Mouse (Mus musculus) intestine, embryonic 14.5 days (tissue): ENCODE results near the gene Cspg4. TPM values are rescaled to one million over a fixed set of nuclear protein-coding genes. Genes with fewer than 3 reads are reported as not detected.

Source experiments
- ATAC-seq: fragments of 200-750 bp; cut with Nextera tagmentation; replicated peaks from 2 replicates; pipeline ENCODE4 v1.8.0; 2017; ENCODE audit warnings: low read depth, moderate number of reproducible peaks, moderate TSS enrichment, moderate library complexity; ENCODE audit not compliant: low FRiP score, low TSS enrichment
- DNase-seq: peaks from one replicate; pipeline ENCODE4 v3.0.0-alpha.2; 2018; ENCODE audit warnings: low spot score
- H3K27ac ChIP-seq: fragments of 300-500 bp; sonication (generic); 2 replicates; pipeline ENCODE4 v1.5.1; 2014; ENCODE audit warnings: low read depth, mild to moderate bottlenecking, control low read depth
- H3K27me3 ChIP-seq: fragments of 300-500 bp; sonication (generic); replicated peaks from 2 replicates; pipeline ENCODE4 v1.6.1; 2014; ENCODE audit warnings: low read length, control low read depth; ENCODE audit not compliant: control insufficient read depth, insufficient read depth
- H3K36me3 ChIP-seq: fragments of 300-500 bp; sonication (generic); 2 replicates; pipeline ENCODE4 v1.6.1; 2014; ENCODE audit warnings: low read length, control low read depth; ENCODE audit not compliant: control insufficient read depth, insufficient read depth
- H3K4me1 ChIP-seq: fragments of 300-500 bp; sonication (generic); replicated peaks from 2 replicates; pipeline ENCODE4 v1.6.1; 2014; ENCODE audit warnings: low read length, control low read depth, mixed read lengths; ENCODE audit not compliant: control insufficient read depth, insufficient read depth
- H3K4me2 ChIP-seq: fragments of 300-500 bp; sonication (generic); 2 replicates; pipeline ENCODE4 v1.6.1; 2014; ENCODE audit warnings: low read length
- H3K4me3 ChIP-seq: fragments of 300-500 bp; sonication (generic); 2 replicates; pipeline ENCODE4 v1.5.1; 2014; ENCODE audit warnings: low read depth, low read length, control low read depth, mixed read lengths
- H3K9ac ChIP-seq: fragments of 300-500 bp; sonication (generic); 2 replicates; pipeline ENCODE4 v1.6.1; 2014; ENCODE audit warnings: mild to moderate bottlenecking, low read length
- H3K9me3 ChIP-seq: fragments of 300-500 bp; sonication (generic); 2 replicates; pipeline ENCODE4 v1.6.1; 2016; ENCODE audit warnings: low read length, control low read depth; ENCODE audit not compliant: control insufficient read depth
- WGBS: fragments of 180-500 bp; shearing (Covaris S2); extraction: QIAGEN DNeasy Blood & Tissue Kit; methylation state at CpG from one replicate; pipeline ENCODE4 v1.1.7; 2014; 5-methylcytosine and 5-hydroxymethylcytosine counted together
- polyA plus RNA-seq: library from polyadenylated mRNA; unstranded; fragments of >200 nt; fragmentation: Nextera tagmentation; extraction: Ambion mirVana; gene quantifications from 2 replicates; pipeline ENCODE4 v1.2.1, GENCODE M21; 2014

Cspg4 gene
- polyA plus RNA-seq, 1 experiment from 2014 or later = 17.6 TPM

DNA sequence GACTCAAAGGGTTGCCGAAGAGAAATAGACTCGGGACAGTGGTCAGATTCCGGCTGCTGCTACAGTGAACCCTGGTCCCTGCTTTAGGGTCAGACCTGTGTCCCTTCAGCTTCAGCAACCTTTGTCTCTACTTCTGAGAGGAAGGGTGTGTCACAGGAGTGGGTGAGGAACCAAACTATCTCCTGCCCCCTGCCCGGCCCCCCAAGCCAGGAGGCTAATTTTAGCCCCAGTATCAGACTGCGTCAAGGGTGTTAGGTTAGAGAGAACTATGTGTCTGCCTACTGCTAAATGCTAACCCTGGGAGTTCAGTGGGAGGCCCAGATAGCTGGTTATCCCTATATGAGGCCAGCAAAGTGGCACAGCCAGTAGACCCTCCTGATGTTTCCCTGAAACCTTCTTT, 29.7 kb upstream of the Cspg4 start:
- Histone ChIP-seq H3K36me3 (no peaks in the 10 kb centered on the region), H3K27me3 (no peaks in the 10 kb centered on the region), H3K4me1 (no peaks in the 10 kb centered on the region), H3K4me2 (no peak overlapping the region), H3K9ac (no peak overlapping the region), H3K4me3 (no peak overlapping the region), H3K9me3 (no peaks in the 10 kb centered on the region), H3K27ac (no peak overlapping the region)
- no peak for DNase-seq
- no peak for ATAC-seq
- WGBS = 79% methylated on average over 5 of the region's 5 CpGs

GRCm38 (mm10) chr9:56840721-56841120, 24.1 kb upstream of the Cspg4 start:
- H3K9me3 ChIP-seq = no peaks in the 10 kb centered on the region
- H3K27me3 ChIP-seq = no peaks in the 10 kb centered on the region
- H3K4me3 ChIP-seq = no peak overlapping the region
- no peaks in the 10 kb centered on the region for H3K36me3 ChIP-seq
- peaks cover 15% of the 10 kb centered on the region; the same call in 1 of the 2 replicates for H3K4me1 ChIP-seq
- 86% methylated on average over 5 of the region's 5 CpGs for WGBS
- ATAC-seq (no peak), DNase-seq (no peak)
- no peak overlapping the region for H3K27ac ChIP-seq
- H3K4me2 ChIP-seq = no peak overlapping the region
- H3K9ac ChIP-seq = no peak overlapping the region

DNA sequence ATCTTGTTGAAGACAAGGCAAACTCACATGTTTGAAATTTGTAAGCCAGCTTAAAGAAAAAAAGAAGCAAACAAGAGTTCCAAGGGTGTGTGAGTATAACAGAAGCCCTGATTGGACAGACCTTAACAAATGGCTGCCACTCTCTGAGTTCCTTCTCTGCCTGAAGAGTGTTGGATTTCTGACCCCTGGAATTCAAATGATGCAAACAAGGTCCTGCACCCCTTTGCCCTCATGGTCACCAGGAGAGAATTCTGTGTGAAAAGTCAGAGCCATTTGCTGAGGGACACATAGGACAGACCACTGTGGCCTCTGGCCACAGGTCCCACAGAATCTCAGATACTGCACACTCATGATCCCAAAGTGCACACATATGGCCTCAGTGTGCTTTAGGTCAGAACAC, 23.0 kb upstream of the Cspg4 start:
- Histone ChIP-seq H3K9me3 (no peaks in the 10 kb centered on the region), H3K4me1 (peaks cover 15% of the 10 kb centered on the region; the same call in 1 of the 2 replicates), H3K9ac (no peak overlapping the region), H3K27me3 (no peaks in the 10 kb centered on the region), H3K4me2 (no peak overlapping the region), H3K4me3 (no peak overlapping the region), H3K36me3 (no peaks in the 10 kb centered on the region), H3K27ac (no peak overlapping the region)
- ATAC-seq (no peak), DNase-seq (no peak)

- no peak for ATAC-seq
- H3K36me3 ChIP-seq = no peaks in the 10 kb centered on the region
- 14% methylated on average over 3 of the region's 3 CpGs for WGBS
- no peak overlapping the region for H3K27ac ChIP-seq
- no peak overlapping the region for H3K4me2 ChIP-seq
- no peak overlapping the region for H3K4me3 ChIP-seq
- peaks cover 15% of the 10 kb centered on the region; the same call in 1 of the 2 replicates for H3K4me1 ChIP-seq
- DNase-seq = no peak
- no peaks in the 10 kb centered on the region for H3K27me3 ChIP-seq
- H3K9ac ChIP-seq = no peak overlapping the region
- H3K9me3 ChIP-seq = no peaks in the 10 kb centered on the region
Measured at GRCm38 (mm10) chr9:56842303-56842719, 22.5 kb upstream of the Cspg4 start.

DNA sequence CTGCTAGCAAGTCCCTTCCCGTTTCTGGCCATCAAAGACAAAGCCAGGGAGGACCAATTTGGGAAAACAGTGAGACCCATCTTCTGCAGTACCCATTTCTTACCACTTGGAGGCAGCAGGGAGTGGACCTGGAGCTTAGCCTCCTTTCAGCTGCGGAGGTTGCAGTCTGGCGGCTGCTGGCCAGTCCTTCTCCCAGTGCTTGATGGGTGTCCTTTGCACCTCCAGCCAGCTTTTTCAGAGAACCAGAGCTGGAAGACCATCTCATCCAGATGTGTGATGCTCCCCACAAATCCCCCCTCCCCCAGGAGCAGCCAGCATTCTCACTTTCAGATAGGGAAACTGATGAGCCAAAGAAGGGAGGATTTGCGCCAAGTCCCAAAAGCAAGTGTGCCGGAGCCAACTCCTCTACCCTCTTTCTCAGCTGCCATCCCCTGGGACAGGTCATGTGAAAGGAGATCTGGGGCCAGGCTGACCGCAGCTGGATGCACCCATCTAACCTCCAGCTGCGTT, 21.1 kb upstream of the Cspg4 start:
- Histone ChIP-seq H3K9me3 (no peaks in the 10 kb centered on the region), H3K9ac (no peak overlapping the region), H3K27me3 (no peaks in the 10 kb centered on the region), H3K4me2 (no peak overlapping the region), H3K27ac (peak overlapping the region; percentile 28), H3K4me1 (peaks cover 15% of the 10 kb centered on the region; the same call in 1 of the 2 replicates), H3K4me3 (no peak overlapping the region), H3K36me3 (no peaks in the 10 kb centered on the region)
- ATAC-seq (peak; percentile 24; the same call in 1 of the 2 replicates), DNase-seq (peak; percentile 88)
- 23% methylated on average over 7 of the region's 7 CpGs for WGBS

DNA sequence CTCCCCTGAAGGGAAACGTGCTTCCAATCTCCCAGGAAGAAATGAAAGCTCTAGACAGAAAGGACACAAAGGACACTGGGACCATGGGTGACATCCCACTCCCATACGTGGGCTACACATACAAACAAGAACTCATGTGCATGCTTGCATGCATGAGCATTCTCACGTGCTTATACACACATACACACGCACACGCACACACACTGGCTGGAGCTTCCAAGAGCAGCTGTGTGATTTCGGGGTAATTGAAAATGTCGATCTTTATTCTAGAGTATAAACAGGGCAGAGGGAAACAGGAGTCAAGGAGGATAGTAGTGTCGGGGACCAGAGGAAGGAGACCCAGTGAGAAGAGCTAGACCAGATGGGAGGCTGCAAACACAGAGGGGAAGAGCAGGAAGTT, 20.2 kb upstream of the Cspg4 start:
- H3K4me2 ChIP-seq = peak overlapping the region; percentile 18; the same call in 1 of the 2 replicates
- no peaks in the 10 kb centered on the region for H3K36me3 ChIP-seq
- no peaks in the 10 kb centered on the region for H3K9me3 ChIP-seq
- 37% methylated on average over 8 of the region's 8 CpGs for WGBS
- H3K9ac ChIP-seq = no peak overlapping the region
- DNase-seq = no peak
- H3K4me3 ChIP-seq = no peak overlapping the region
- peak overlapping the region; percentile 28 for H3K27ac ChIP-seq
- peak; percentile 28; the same call in 1 of the 2 replicates for ATAC-seq
- peaks cover 15% of the 10 kb centered on the region; the same call in 1 of the 2 replicates for H3K4me1 ChIP-seq
- no peaks in the 10 kb centered on the region for H3K27me3 ChIP-seq

DNA sequence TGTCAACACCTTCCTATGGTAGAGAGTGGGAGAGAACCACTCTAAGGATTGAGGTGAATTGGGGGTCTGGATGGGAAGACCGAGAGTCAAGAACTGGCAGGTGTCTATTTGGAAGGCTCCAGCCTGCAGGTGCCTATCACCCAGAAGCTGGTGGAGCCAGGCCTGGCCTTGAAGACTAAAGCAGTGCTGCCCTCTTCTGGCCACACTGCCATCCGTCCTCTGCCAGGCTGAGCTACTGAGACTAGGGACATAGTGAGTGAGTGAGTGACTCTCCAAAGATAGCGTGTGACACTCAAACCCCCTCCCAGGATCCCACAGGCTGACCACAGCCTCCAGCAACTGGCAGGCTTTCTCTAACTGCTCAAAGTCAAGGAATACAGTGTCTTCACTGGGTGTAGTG, 17.3 kb upstream of the Cspg4 start:
- no peak overlapping the region for H3K4me2 ChIP-seq
- no peaks in the 10 kb centered on the region for H3K27me3 ChIP-seq
- H3K9ac ChIP-seq = no peak overlapping the region
- H3K9me3 ChIP-seq = no peaks in the 10 kb centered on the region
- H3K36me3 ChIP-seq = no peaks in the 10 kb centered on the region
- ATAC-seq (no peak), DNase-seq (peak; percentile 83)
- WGBS = 16% methylated on average over 3 of the region's 3 CpGs
- H3K27ac ChIP-seq = no peak overlapping the region
- H3K4me3 ChIP-seq = no peak overlapping the region
- peaks cover 25% of the 10 kb centered on the region for H3K4me1 ChIP-seq

DNA sequence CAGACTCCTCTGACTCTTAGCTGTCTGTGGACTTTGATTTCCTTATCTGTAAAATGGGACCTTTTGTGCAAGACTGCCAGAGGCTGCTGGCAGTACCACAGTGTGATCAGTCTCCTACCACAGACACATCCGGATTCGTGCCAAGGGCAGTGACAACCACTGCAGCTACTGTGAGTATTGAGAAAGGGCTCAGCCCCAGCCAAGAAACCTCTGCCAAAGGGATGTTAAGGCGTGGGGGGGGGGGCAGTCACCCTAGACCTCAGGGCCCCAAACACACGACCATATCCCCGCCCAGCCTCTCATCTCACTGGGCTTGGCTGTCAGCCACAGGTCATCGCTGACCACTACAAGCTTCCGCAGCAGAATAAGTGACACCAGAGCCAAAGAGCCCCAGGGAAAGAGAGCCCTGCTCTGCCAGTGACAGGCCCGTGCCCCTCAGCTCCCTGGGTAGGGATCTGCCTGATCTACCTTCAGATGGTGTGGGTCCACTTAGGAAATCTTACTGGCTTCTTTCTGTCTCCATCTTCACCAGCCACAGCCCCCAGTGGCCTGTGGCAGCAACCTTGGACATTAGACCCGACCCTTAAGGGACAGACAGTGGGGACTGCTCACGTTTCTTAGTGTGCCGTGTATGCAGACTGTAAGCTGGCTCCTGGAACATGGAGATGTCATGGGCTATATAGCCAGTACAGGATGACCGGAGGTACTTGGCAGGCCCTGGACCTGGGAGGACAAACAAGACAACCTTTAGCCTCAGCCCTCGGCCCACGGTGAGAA, 14.5 kb upstream of the Cspg4 start:
- H3K27me3 ChIP-seq = no peaks in the 10 kb centered on the region
- DNase-seq (no peak), ATAC-seq (no peak)
- H3K27ac ChIP-seq = no peak overlapping the region
- H3K36me3 ChIP-seq = no peaks in the 10 kb centered on the region
- 82% methylated on average over 14 of the region's 14 CpGs for WGBS
- H3K4me3 ChIP-seq = no peak overlapping the region
- no peak overlapping the region for H3K9ac ChIP-seq
- peaks cover 15% of the 10 kb centered on the region for H3K4me1 ChIP-seq
- no peaks in the 10 kb centered on the region for H3K9me3 ChIP-seq
- H3K4me2 ChIP-seq = no peak overlapping the region

GRCm38 (mm10) chr9:56850905-56851252, 14.0 kb upstream of the Cspg4 start:
- 84% methylated on average over 4 of the region's 4 CpGs for WGBS
- H3K27me3 ChIP-seq = no peaks in the 10 kb centered on the region
- H3K36me3 ChIP-seq = no peaks in the 10 kb centered on the region
- H3K4me3 ChIP-seq = no peak overlapping the region
- H3K4me2 ChIP-seq = no peak overlapping the region
- DNase-seq = no peak
- H3K4me1 ChIP-seq = peaks cover 15% of the 10 kb centered on the region
- H3K27ac ChIP-seq = no peak overlapping the region
- no peak for ATAC-seq
- H3K9me3 ChIP-seq = no peaks in the 10 kb centered on the region
- H3K9ac ChIP-seq = no peak overlapping the region
